Comparison of ENCODE assay signal across 8 mouse cellular contexts in the genomic region with DNA sequence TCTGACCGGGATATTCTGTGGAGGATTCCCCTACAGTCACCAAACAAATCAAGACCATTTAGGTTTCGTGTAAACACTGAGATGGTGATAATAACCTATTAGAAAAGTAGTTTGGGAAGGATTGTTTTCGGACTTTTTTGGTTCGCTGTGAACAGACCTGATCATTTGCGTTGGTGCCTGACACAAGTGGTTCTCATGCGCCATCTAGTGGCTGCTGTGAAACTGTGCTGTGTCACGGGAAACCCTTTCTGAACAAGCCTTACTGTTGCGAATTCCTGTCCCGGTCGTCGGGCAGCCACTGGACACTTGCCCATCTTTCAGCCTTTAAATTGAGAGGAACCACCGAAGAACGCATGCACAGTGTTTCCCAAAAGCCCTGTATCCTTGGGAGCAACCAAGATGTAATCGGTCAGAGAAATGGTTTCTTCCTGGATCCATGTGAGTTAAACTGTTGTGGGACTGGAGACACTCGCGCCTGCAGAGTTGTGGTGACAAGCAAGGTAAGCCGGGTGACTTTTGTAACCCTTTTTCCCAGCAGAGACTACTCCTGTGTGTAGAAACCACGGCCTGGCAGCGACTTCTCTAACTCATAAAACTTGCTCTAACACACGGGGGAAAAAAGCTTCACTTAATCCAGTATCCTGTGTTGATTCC.
DNase-seq lines count a peak whose midpoint lies in the region; ATAC-seq and TF ChIP-seq lines count a peak whose summit lies in the region.

No protein-coding gene starts in this region.

- WGBS in hindbrain, postnatal 0 days = 5% methylated on average over 20 of the region's 20 CpGs

- TF ChIP-seq CTCF in cortical plate, adult 2 months (IDR thresholded peaks at IDR 0.05; ENCODE audit: extremely low read depth, insufficient read depth, low read length) = peak; percentile 92
- TF ChIP-seq CTCF in hindbrain, postnatal 0 days (IDR thresholded peaks at IDR 0.05; ENCODE audit: low read depth) = peak; percentile 97

- H3K9ac ChIP-seq in hindbrain, postnatal 0 days (replicated peaks; ENCODE audit: low read length) = no peak overlapping the region

- peaks cover 4% of the 10 kb centered on the region; the same call in 1 of the 2 replicates for H3K27me3 ChIP-seq in hindbrain, postnatal 0 days (ENCODE audit: insufficient read depth, low read length)

- no peaks in the 10 kb centered on the region for H3K9me3 ChIP-seq in hindbrain, postnatal 0 days (ENCODE audit: low read length)

- DNase-seq in adipocyte (ENCODE audit: low spot score) = peak; percentile 95
- DNase-seq in gastrocnemius, adult 8-10 months (ENCODE audit: low spot score in 2 of 2) = peak; percentile 39 to 55
- peak; percentile 95 for DNase-seq in hindbrain, postnatal 0 days (ENCODE audit: low spot score)
- DNase-seq in left cerebral cortex, adult 18-20 months (ENCODE audit: low spot score in 2 of 2) = peak; percentile 88
- DNase-seq in lung, postnatal 4 days = peak; percentile 70 to 85
- peak; percentile 77 for DNase-seq in right cerebral cortex, adult 18-20 months
- DNase-seq in urinary bladder, adult 2 months (ENCODE audit: low spot score) = peak; percentile 36

- H3K4me1 ChIP-seq in cortical plate, adult 2 months (ENCODE audit: control insufficient read depth, insufficient read depth, low read length) = no peaks in the 10 kb centered on the region
- H3K4me1 ChIP-seq in hindbrain, postnatal 0 days (ENCODE audit: insufficient read depth, low read length) = no peaks in the 10 kb centered on the region

- peak overlapping the region; percentile 8; the same call in 1 of the 2 replicates for H3K4me3 ChIP-seq in cortical plate, adult 2 months (ENCODE audit: insufficient read depth, low read length)
- no peak overlapping the region for H3K4me3 ChIP-seq in hindbrain, postnatal 0 days (ENCODE audit: low read length)

- no peaks in the 10 kb centered on the region for H3K36me3 ChIP-seq in hindbrain, postnatal 0 days (ENCODE audit: insufficient read depth, low read length)

- ATAC-seq in hindbrain, postnatal 0 days = peak; percentile 76; the same call in 1 of the 2 replicates

- H3K27ac ChIP-seq in cortical plate, adult 2 months (ENCODE audit: insufficient read depth, low read length) = no peak overlapping the region
- no peak overlapping the region for H3K27ac ChIP-seq in hindbrain, postnatal 0 days

- TF ChIP-seq POLR2A in cortical plate, adult 2 months (IDR thresholded peaks at IDR 0.05; ENCODE audit: extremely low read depth, insufficient read depth, low read length) = no peak

- peak overlapping the region; percentile 40 for H3K4me2 ChIP-seq in hindbrain, postnatal 0 days (ENCODE audit: low read depth, low read length)

Comparison
In these comparisons a context has a peak if more than half of its experiments do, and no peak if none do; other contexts are left out.
1. DNase-seq: peak in every context shown above with its lines; median percentile 95 in adipocyte; 95 in hindbrain, postnatal 0 days; 88 in left cerebral cortex, adult 18-20 months; 78 in lung, postnatal 4 days; 77 in right cerebral cortex, adult 18-20 months; 47 in gastrocnemius, adult 8-10 months; 36 in urinary bladder, adult 2 months.